Mouse (Mus musculus) limb, embryonic 10.5 days (tissue): ENCODE measurements around the gene Ptpn7. TPM values are rescaled to one million over a fixed set of nuclear protein-coding genes. Genes with fewer than 3 reads are reported as not detected.
"Not testable (repeated sequence)": the region's sequence is repeated elsewhere in the genome, so short reads cannot be mapped to it uniquely, and the experiment has no call there.

Source experiments
- DNase-seq: peaks from one replicate; pipeline ENCODE4 v3.0.0-alpha.2; 2017; ENCODE audit warnings: low spot score
- H3K27ac ChIP-seq: fragments of 300-500 bp; sonication (generic); 2 replicates; pipeline ENCODE4 v1.5.1; 2016; ENCODE audit warnings: mild to moderate bottlenecking
- H3K27me3 ChIP-seq: fragments of 300-500 bp; sonication (generic); 2 replicates; pipeline ENCODE4 v1.6.1; 2016; ENCODE audit warnings: low read depth, mild to moderate bottlenecking; ENCODE audit not compliant: poor library complexity, severe bottlenecking
- H3K36me3 ChIP-seq: fragments of 300-500 bp; sonication (generic); 2 replicates; pipeline ENCODE4 v1.6.1; 2016; ENCODE audit warnings: mild to moderate bottlenecking, moderate library complexity
- H3K4me1 ChIP-seq: fragments of 300-500 bp; sonication (generic); 2 replicates; pipeline ENCODE4 v1.6.1; 2016
- H3K4me3 ChIP-seq: fragments of 300-500 bp; sonication (generic); 2 replicates; pipeline ENCODE4 v1.5.1; 2016; ENCODE audit warnings: mild to moderate bottlenecking, moderate library complexity
- H3K9me3 ChIP-seq: fragments of 300-500 bp; sonication (generic); replicated peaks from 2 replicates; pipeline ENCODE4 v1.6.1; 2016; ENCODE audit warnings: mild to moderate bottlenecking
- WGBS: fragments of 180-500 bp; shearing (Covaris S2); methylation state at CpG from one replicate; pipeline ENCODE4 v1.1.7; 2016; 5-methylcytosine and 5-hydroxymethylcytosine counted together
- polyA plus RNA-seq: library from polyadenylated mRNA; unstranded; fragments of >200 nt; fragmentation: Nextera tagmentation; extraction: Ambion mirVana; gene quantifications from 2 replicates; pipeline ENCODE4 v1.2.1, GENCODE M21; 2016

Gene Ptpn7
- polyA plus RNA-seq, 1 experiment from 2014 or later, result 1.4 TPM

DNA sequence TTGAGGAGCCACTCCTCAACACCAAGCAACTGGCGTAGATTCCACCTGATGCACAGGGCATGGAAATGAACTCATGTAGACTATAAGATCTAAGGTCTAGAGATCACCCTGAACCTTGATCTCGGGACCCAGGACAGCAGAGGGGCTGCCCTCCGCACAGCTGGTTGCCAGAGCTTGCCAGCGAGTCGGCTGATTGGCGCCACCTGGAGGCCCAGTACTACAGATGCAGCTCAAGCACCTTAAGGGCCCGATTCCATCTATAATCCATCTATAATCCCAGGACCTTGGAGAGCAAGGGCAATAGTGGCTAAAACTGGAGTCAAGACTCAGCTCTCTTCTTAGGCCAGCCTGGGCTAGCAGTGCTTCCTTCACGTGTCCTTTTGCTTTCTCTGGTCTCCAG lies 26.5 kb upstream of the Ptpn7 start:
- no peaks in the 10 kb centered on the region for H3K36me3 ChIP-seq
- DNase-seq, result peak; percentile 87
- no peak overlapping the region for H3K27ac ChIP-seq
- peaks cover 72% of the 10 kb centered on the region for H3K27me3 ChIP-seq
- 5% methylated on average over 8 of the region's 8 CpGs for WGBS
- no peaks in the 10 kb centered on the region for H3K9me3 ChIP-seq
- peaks cover 17% of the 10 kb centered on the region for H3K4me1 ChIP-seq
- no peak overlapping the region for H3K4me3 ChIP-seq

DNA sequence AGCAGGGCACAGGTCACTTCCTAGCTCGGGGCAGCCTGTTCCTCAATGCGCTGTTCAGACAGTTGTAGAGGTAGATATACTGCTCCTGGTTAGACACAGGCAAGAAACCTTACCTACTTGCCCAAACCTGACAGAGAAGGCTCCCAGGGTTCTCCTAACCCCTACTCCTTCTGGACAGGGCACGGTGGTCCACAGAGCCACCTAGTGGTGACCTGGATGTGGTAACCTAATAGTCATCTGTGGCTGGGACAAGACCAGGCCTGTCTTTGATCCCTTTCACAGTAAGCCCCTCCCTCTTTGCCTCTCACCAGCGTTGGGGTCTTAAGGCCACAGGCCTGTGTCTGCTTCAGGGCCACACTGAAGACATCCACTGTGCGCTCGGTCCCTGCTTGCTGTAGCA lies 23.9 kb upstream of the Ptpn7 start:
- peaks cover 47% of the 10 kb centered on the region for H3K27me3 ChIP-seq
- H3K36me3 ChIP-seq, result no peaks in the 10 kb centered on the region
- DNase-seq, result peak; percentile 71
- 35% methylated on average over 6 of the region's 6 CpGs for WGBS
- no peak overlapping the region for H3K4me3 ChIP-seq
- H3K4me1 ChIP-seq, result peaks cover 22% of the 10 kb centered on the region
- H3K27ac ChIP-seq, result no peak overlapping the region
- no peaks in the 10 kb centered on the region for H3K9me3 ChIP-seq

DNA sequence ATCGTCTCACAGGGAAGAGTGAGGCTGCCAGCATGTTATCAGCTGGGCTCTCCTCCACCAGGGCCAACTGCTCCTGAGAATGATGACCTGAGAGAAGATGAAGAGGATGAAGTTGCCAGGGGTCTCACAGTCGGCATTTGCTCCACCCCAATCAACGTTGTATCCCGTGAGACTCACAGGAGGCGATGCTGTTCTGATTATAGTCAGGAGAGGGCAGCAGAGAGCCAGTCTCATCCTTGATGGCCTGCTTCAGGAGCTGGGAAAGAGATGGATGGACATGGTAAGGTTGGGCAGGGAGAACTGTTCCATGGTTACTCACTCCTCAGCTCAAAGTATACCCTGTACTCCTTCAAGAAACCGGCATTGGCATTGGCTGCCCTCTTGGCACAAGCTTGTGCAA lies 22.4 kb upstream of the Ptpn7 start:
- Histone ChIP-seq H3K9me3 (no peaks in the 10 kb centered on the region), H3K4me3 (no peak overlapping the region), H3K27me3 (peaks cover 32% of the 10 kb centered on the region), H3K4me1 (peaks cover 17% of the 10 kb centered on the region), H3K36me3 (no peaks in the 10 kb centered on the region), H3K27ac (no peak overlapping the region)
- 23% methylated on average over 6 of the region's 6 CpGs for WGBS
- DNase-seq, result peak; percentile 83

DNA sequence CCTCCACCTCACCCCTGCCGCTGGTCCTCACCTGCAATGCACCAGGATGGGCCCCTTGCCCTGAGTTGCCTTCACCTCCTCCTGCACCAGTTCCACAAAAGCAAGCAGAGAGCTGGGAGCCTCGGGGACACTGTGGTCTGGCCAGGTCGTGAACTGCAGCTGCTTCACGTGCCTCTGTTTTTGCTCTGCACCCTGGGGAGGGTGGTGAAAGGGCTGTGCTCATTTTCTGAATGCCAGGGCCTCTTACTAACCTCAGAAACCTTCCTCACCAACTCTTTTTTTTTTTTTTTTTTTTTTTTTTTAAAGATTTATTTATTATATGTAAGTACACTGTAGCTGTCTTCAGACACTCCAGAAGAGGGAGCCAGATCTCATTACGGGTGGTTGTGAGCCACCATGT lies 21.2 kb upstream of the Ptpn7 start:
- H3K9me3 ChIP-seq, H3K36me3 ChIP-seq, H3K27ac ChIP-seq, DNase-seq, H3K4me3 ChIP-seq: not testable (repeated sequence)
- 70% methylated on average over 5 of the region's 5 CpGs for WGBS
- peaks cover 11% of the 10 kb centered on the region for H3K4me1 ChIP-seq
- H3K27me3 ChIP-seq, result peaks cover 21% of the 10 kb centered on the region

DNA sequence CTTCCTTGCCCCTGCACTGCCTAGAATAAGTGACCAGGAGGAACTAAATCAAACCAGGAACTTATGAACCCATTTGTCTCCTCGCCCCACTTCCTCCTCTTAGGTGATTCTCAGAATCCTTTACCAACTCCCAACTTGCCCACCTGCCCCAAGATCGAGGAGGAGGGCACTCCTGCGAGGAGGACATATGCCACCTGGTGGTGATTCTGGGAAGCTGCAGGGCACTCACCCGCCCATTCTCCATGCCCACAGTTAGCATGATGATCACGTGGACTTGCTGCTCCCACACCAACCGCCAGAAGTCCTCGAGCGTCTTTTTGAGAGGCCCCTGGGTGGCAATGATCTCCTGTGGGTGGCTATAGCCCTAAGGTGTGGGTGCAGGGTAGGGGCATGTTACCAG lies 19.8 kb upstream of the Ptpn7 start:
- Histone ChIP-seq H3K4me3 (no peak overlapping the region), H3K27ac (no peak overlapping the region), H3K4me1 (peaks cover 11% of the 10 kb centered on the region), H3K27me3 (0 out of 2 replicates have a peak, but pooled peaks cover 7% of the 10 kb centered on the region), H3K9me3 (no peaks in the 10 kb centered on the region), H3K36me3 (no peaks in the 10 kb centered on the region)
- peak; percentile 73 for DNase-seq
- 13% methylated on average over 8 of the region's 8 CpGs for WGBS

DNA sequence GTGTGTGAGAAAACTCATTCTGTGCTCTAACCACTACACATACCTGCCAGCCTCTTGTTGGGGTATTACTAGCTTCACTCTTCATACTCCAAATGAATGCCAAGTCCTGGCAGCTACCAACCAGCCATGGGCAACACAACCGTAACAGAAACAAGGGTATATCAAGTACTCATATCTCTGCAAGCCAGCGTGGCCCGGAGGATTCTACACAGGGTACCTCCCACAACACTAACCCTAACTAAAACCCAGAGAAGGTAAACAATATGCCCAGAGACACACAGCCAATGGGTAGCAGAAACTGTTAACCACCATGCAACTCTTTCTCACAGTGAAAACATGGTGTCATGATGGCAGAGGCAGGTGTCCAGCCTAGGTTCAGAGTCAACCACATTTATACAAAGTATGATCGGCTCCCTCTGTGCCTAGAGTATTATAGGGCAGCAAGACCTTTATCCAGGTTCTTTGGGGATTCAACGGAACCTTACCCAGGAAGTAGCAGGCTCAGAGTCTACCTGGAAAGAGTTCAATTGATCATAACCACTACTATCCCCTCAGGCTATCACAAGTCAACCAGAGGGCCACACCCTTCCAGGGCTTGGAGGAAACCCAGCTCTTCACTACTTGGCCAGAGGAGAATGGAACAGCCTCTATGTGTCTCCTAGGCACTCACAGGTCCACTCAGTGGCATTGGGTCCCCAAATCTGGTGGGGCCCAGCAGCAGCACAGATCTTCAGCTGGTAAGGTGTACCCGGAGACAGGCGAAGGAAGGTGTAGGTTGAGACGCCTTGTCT lies 7.7 kb upstream of the Ptpn7 start:
- Histone ChIP-seq H3K4me3 (no peak overlapping the region), H3K4me1 (peaks cover 48% of the 10 kb centered on the region), H3K27ac (no peak overlapping the region), H3K36me3 (no peaks in the 10 kb centered on the region), H3K9me3 (no peaks in the 10 kb centered on the region), H3K27me3 (peaks cover 21% of the 10 kb centered on the region)
- 97% methylated on average over 8 of the region's 8 CpGs for WGBS
- DNase-seq, result no peak

DNA sequence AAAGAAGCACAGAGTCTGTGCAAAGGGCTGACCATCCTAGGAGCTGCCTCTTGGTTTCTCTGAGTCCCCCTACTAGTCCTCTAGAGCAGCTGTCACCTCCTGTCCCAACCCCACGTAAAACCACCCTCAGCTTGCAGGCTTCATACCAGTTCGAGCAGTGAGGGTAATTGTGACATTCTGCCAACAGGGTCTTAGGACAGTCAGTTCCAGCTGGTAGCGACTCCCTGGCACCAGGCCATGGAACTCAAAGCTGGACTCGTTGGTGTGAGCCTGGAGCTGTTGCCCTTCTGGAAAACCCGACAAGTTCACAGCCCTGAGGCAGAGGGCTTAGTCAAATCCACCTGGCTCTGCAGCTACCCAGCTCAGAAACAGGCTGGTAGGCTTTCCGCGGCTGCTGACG lies 6.5 kb upstream of the Ptpn7 start:
- Histone ChIP-seq H3K4me1 (peaks cover 52% of the 10 kb centered on the region), H3K9me3 (no peaks in the 10 kb centered on the region), H3K4me3 (no peak overlapping the region), H3K27ac (peak overlapping the region; percentile 86), H3K36me3 (no peaks in the 10 kb centered on the region), H3K27me3 (peaks cover 26% of the 10 kb centered on the region)
- DNase-seq, result no peak
- WGBS, result 66% methylated on average over 8 of the region's 8 CpGs

DNA sequence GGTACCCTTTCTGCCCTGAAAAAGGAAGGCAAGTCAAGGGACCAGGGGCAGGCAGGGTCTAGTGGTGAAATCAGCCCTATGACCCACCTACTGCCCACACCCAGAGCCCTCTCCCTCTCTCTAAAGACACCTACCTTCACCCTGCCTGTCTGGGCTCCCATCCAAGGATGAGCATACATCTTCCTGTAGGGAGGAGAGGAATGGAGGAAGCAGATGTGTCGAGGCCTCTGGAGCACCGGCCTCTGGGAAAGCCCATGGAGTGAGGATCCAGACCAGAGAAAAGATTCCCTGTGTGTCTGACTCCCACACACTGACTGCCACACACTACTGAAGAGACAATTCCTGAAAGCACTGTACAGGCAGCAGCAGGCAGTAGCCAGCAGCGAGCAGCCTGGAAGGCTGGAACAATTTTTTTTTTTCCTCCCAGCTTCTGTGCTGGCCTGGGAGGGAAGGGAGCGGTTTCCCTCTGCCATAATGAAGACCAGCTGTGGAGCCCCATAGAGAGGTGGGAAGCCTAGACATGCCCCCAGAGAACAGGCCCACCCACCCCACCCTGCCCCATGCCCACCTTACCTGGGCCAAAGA lies 6.0 kb upstream of the Ptpn7 start:
- Histone ChIP-seq H3K9me3 (no peaks in the 10 kb centered on the region), H3K4me1 (peaks cover 57% of the 10 kb centered on the region), H3K27me3 (peaks cover 26% of the 10 kb centered on the region), H3K4me3 (peak overlapping the region; percentile 3; the same call in 1 of the 2 replicates), H3K36me3 (no peaks in the 10 kb centered on the region), H3K27ac (peak overlapping the region; percentile 86)
- DNase-seq, result peak; percentile 62
- 37% methylated on average over 4 of the region's 4 CpGs for WGBS

DNA sequence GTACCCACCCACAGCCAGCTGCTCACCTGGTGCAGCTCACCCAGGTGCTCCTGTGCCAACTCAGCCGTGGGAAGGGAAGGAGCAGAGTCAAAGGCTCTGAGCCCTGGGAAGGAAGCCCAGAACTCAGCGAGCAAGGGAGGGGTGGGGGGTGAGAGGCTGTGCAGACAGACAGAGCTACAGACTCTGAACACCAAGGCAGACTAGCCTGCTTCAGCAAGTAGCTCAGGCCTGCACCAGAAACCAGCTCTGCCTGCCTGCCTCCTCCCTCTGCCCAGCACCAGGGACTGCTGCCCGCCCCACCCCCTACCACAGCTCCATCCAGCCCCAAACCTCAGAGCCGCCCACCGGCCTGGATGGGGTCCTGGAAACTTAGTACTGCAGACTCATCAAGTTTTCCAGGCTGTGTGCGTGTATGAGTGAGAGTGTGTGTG lies 4.5 kb upstream of the Ptpn7 start:
- 63% methylated on average over 6 of the region's 6 CpGs for WGBS
- DNase-seq, result no peak
- Histone ChIP-seq H3K27me3 (peaks cover 26% of the 10 kb centered on the region), H3K4me3 (no peak overlapping the region), H3K4me1 (peaks cover 68% of the 10 kb centered on the region), H3K27ac (peak overlapping the region; percentile 86), H3K36me3 (no peaks in the 10 kb centered on the region), H3K9me3 (no peaks in the 10 kb centered on the region)

DNA sequence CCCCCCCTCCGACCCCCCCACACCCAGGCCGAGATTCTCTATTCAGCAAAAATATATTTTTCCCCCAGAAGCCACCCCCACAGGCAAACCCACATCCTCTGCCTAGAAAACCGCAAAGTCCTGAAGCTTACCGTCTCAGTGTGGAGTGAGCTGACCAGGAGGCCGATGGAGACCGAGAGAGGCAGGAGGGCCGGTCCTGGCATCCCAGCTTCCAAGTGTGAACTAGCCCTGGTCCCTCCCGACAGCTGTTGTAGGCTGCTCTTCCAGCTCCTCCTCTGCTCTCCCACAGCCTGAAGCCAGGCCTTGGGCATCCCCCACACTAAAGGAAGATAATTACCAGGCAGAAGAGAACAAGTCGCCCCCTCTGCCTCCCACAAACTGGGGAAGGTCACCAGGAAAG lies 3.5 kb upstream of the Ptpn7 start:
- Histone ChIP-seq H3K9me3 (no peaks in the 10 kb centered on the region), H3K4me1 (peaks cover 70% of the 10 kb centered on the region), H3K4me3 (no peak overlapping the region), H3K27me3 (peaks cover 26% of the 10 kb centered on the region), H3K27ac (peak overlapping the region; percentile 86; the same call in 1 of the 2 replicates), H3K36me3 (no peaks in the 10 kb centered on the region)
- DNase-seq, result no peak
- 27% methylated on average over 9 of the region's 9 CpGs for WGBS

DNA sequence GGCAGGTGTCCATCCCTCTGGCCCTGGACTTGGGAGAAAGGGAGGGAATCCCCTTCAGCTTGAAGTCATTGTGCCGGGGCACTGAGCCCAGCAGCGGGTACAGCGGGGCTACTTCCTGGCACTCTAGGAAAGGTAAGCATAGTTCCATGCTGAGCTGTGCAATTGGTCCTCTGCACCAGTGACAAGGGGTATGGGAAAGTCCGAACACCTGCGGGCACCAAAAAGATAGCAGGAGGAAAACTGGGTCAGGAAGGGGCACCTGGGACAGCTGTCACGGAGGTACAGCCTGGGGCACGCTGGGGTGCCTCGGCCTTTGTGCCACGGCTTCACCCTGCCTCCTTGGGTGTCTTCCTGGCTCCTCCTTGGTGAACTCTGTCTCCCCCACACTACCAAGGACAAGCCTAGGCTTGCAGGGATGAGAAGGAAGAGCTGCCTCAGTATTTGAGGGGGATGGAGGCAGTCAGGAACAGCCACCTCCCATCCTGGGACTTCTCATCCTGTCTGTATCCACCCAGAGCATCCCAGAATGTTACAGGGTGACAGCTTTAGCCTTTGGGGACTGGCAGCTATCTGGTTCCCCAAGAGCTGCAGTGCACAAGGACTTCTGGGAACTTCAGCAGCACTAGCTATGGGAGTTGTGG lies 2.8 kb upstream of the Ptpn7 start:
- H3K36me3 ChIP-seq, result no peaks in the 10 kb centered on the region
- H3K4me1 ChIP-seq, result peaks cover 70% of the 10 kb centered on the region
- H3K9me3 ChIP-seq, result no peaks in the 10 kb centered on the region
- peaks cover 26% of the 10 kb centered on the region for H3K27me3 ChIP-seq
- no peak for DNase-seq
- no peak overlapping the region for H3K4me3 ChIP-seq
- H3K27ac ChIP-seq, result no peak overlapping the region
- WGBS, result 70% methylated on average over 9 of the region's 9 CpGs

DNA sequence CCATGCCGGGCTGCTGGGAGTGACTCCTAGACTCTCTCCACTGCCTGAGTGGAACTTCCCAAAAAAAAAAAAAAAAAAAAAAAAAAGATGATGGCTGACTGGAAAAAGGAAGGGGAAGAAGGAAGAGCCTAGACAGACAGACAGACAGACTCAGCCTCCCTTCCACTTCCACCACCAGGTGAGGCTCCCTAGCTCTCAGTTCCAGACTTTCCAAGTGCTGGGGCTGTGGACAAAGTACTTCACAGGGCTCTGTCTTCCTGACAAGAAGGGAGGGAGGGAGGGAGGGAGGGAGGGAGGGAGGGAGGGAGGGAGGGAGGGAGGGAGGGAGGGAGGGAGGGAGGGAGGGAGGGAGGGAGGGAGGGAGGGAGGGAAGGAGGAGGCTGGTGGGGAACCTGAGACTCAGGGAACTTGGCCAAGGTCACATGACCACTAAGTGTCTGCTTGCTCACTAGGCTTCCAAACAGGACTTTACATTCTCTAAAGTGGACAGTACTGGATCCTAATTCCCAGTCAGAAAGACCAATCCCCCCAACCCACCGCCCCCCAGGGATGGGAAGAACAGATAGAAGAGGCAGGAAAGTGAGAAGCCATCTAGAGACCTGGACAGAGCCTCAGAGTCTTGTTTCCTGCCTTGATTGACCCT lies 2.0 kb upstream of the Ptpn7 start:
- 59% methylated on average over 2 of the region's 2 CpGs for WGBS
- H3K4me3 ChIP-seq, result no peak overlapping the region
- H3K27me3 ChIP-seq, result peaks cover 26% of the 10 kb centered on the region
- H3K4me1 ChIP-seq, result peaks cover 69% of the 10 kb centered on the region
- no peak for DNase-seq
- H3K27ac ChIP-seq, result 0 out of 2 replicates have a peak overlapping the region, but pooled peaks have one; percentile 46
- H3K9me3 ChIP-seq, result no peaks in the 10 kb centered on the region
- no peaks in the 10 kb centered on the region for H3K36me3 ChIP-seq

DNA sequence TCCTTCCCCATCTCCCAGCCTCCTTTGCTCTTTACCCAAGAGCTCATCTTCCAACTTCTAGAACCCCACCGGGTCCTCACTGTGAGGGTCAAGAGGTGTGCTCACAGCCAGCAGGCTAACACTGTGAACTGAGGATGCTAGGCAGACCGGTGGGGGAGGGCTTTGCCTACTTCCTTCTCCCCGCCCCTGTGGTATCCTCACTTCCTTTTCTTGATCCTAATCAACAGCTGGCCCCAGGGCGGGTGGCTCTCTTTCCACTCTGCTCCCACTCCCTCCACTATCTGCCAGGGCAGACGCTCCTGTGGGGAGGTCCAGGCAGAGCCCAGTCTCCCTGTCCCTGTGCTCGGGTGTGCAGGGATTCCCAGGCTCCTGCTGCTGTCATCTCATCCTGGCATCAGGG lies 1.5 kb upstream of the Ptpn7 start:
- H3K27me3 ChIP-seq, result peaks cover 22% of the 10 kb centered on the region
- no peak for DNase-seq
- H3K27ac ChIP-seq, result peak overlapping the region; percentile 46; the same call in 1 of the 2 replicates
- no peak overlapping the region for H3K4me3 ChIP-seq
- H3K36me3 ChIP-seq, result no peaks in the 10 kb centered on the region
- 36% methylated on average over 6 of the region's 6 CpGs for WGBS
- peaks cover 64% of the 10 kb centered on the region for H3K4me1 ChIP-seq
- no peaks in the 10 kb centered on the region for H3K9me3 ChIP-seq
